Mouse (Mus musculus): ENCODE measurements at regions not wholly inside any gene's neighbourhood (a gene's known extent, or its start where the extent isn't known, plus 50 kb on each side); places are given as distances from the start of the nearest gene placed in this dataset.

- TF ChIP-seq CTCF (IDR thresholded peaks at IDR 0.05; ENCODE audit: extremely low read depth, insufficient read depth, low read length) (no peak), POLR2A (IDR thresholded peaks at IDR 0.05; ENCODE audit: extremely low read depth, insufficient read depth, low read length) (no peak)
These were observed 955.7 kb downstream of the Synb start for GRCm38 (mm10) chr14:68338440-68338839.

All from cortical plate, adult 2 months (tissue).